Mouse (Mus musculus): ENCODE measurements around the gene Yju2. TPM values are rescaled to one million over a fixed set of nuclear protein-coding genes. Genes with fewer than 3 reads are reported as not detected.

Yju2 gene
- polyA plus RNA-seq, 1 experiment from 2014 or later = 15.0 TPM

- peak; percentile 3 for ATAC-seq
- no peaks in the 10 kb centered on the region for H3K27me3 ChIP-seq
- POLR2A ChIA-PET = interaction anchor here (1.1 to 2.3 kb wide), 3 partner anchors 10 to 13 kb away, joined by 3 to 10 read pairs (median 6); no protein-coding TSS in a partner anchor
- TF ChIP-seq CTCF (IDR thresholded peaks at IDR 0.05) = no peak
- CTCF ChIA-PET = interaction anchor here (1.0 to 3.4 kb wide), 6 partner anchors 20 to 305 kb away, joined by 3 to 48 read pairs (median 6); partner anchors contain the start of genes Sh3gl1 and Ubxn6
- no peak for DNase-seq (ENCODE audit: low read depth, low spot score)
- in situ Hi-C loops (cut with MboI; ENCODE audit: low pct_unique_long_range_greater_than_20kb) = loop anchor here (25.0 kb wide), 1 partner anchor 295 kb away; the partner anchor contains the start of gene Pot1b
Observed at GRCm38 (mm10) chr17:56007444-56008355, 48.8 kb downstream of the Yju2 start.

GRCm38 (mm10) chr17:56008356-56009087 is 49.6 kb downstream of the Yju2 start:
- ATAC-seq (peak; percentile 87), DNase-seq (ENCODE audit: low read depth, low spot score) (peak; percentile 89)
- CTCF ChIA-PET = interaction anchor here (1.0 to 3.4 kb wide), 10 partner anchors 9 to 306 kb away, joined by 3 to 48 read pairs (median 4); partner anchors contain the start of genes Sh3gl1 and Ubxn6
- POLR2A ChIA-PET = interaction anchor here (0.8 to 2.3 kb wide), 7 partner anchors 9 to 32 kb away, joined by 3 to 10 read pairs (median 6); partner anchors contain the start of genes Chaf1a, Fsd1 and Sh3gl1
- in situ Hi-C loops (cut with MboI; ENCODE audit: low pct_unique_long_range_greater_than_20kb) = loop anchor here (25.0 kb wide), 1 partner anchor 296 kb away; the partner anchor contains the start of gene Pot1b
- no peak for TF ChIP-seq CTCF (IDR thresholded peaks at IDR 0.05)
- no peaks in the 10 kb centered on the region for H3K27me3 ChIP-seq

DNA sequence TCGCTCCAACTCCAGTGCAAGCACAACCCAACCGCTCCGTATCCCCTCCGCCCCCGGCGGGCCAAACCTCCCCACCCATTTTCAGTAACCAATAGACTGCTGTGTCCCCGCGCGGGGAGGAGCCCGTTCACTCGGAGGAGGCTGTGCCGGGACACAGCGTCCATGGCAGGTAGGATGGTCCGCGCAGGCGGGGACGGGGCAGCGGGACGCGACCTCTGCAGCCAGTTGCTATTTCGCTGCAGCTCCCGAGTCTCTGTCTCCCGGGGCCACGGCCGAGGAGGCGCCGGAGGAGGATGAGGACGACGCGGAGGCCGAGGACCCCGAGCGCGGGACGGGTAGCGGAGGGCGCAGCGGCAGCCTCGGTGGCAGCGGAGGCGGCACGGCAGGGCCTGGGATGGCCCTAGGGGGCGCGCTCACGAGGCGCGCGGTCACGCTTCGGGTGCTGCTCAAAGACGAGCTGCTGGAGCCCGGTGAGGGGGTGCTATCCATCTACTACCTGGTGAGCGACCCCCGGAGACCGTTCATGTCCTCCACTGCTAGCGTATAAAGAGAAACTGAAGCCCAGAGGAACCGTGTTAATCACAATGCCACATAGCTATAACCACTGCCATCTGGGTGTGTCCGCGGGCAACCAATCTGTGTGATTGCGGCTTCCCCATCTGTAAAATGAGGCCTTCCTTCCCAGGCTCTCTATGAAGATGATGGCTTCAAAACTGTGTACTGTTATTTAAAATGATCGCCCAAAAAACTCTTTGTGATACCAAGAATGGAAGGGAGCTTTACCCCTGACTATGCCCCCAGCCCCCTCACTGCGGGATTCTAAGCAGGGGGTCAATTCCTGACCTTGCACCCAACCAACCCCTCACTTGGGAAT is 50.4 kb downstream of the Yju2 start:
- ChIA-PET CTCF (interaction anchor here (0.8 to 3.4 kb wide), 13 partner anchors 8 to 307 kb away, joined by 3 to 48 read pairs (median 4); partner anchors contain the start of genes Chaf1a, Sh3gl1 and Ubxn6), POLR2A (interaction anchor here (0.7 to 2.3 kb wide), 10 partner anchors 8 to 69 kb away, joined by 3 to 10 read pairs (median 6); partner anchors contain the start of genes Chaf1a, Fsd1 and Sh3gl1)
- DNase-seq (ENCODE audit: low read depth, low spot score) = no peak
- TF ChIP-seq CTCF (IDR thresholded peaks at IDR 0.05) = no peak
- in situ Hi-C loops (cut with MboI; ENCODE audit: low pct_unique_long_range_greater_than_20kb) = loop anchor here (25.0 kb wide), 1 partner anchor 297 kb away; the partner anchor contains the start of gene Pot1b
- peak; percentile 95 for ATAC-seq
- no peaks in the 10 kb centered on the region for H3K27me3 ChIP-seq

DNA sequence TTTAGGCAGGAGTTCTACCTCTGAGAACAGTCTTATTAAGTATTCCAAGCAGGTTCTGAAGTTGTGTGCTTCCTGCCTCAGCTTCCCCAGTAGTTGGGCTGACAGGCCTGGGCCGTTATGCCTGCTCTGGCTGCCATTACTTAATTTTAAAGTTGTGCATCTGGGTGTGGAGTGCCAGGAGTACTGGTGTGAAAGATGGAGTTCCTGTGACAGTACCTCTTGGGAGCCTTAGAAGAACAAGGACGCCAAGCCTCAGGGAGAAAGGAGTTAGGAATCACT is 51.0 kb downstream of the Yju2 start:
- ChIA-PET CTCF (interaction anchor here (0.8 to 3.4 kb wide), 10 partner anchors 8 to 307 kb away, joined by 3 to 48 read pairs (median 4); partner anchors contain the start of genes Chaf1a and Sh3gl1), POLR2A (interaction anchor here (0.7 to 2.3 kb wide), 6 partner anchors 8 to 68 kb away, joined by 3 to 10 read pairs (median 7); partner anchors contain the start of gene Sh3gl1)
- no peaks in the 10 kb centered on the region for H3K27me3 ChIP-seq
- DNase-seq (ENCODE audit: low read depth, low spot score) = no peak
- in situ Hi-C loops (cut with MboI; ENCODE audit: low pct_unique_long_range_greater_than_20kb) = loop anchor here (10.0 to 25.0 kb wide), 2 partner anchors 45 to 298 kb away; partner anchors contain the start of gene Pot1b
- TF ChIP-seq CTCF (IDR thresholded peaks at IDR 0.05) = no peak
- no peak for ATAC-seq

DNA sequence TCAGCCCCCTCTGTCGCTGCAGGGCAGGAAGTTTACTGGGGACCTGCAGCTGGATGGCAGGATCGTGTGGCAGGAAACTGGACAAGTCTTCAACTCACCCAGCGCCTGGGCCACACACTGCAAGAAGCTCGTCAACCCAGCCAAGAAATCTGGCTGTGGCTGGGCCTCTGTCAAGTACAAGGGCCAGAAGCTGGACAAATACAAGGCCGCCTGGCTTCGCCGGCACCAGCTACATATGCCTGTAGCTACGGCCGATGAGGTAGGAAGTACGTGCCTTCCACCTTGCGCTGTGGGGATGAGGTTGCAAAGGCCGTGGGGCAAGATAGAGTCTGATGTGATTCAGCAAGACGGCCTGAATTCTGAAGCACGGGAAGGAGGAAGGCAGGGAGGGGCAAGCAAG is 51.4 kb downstream of the Yju2 start:
- ChIA-PET CTCF (interaction anchor here (0.8 to 3.4 kb wide), 8 partner anchors 7 to 308 kb away, joined by 3 to 48 read pairs (median 7); partner anchors contain the start of genes Chaf1a and Sh3gl1), POLR2A (interaction anchor here (1.2 to 2.3 kb wide), 5 partner anchors 7 to 34 kb away, joined by 5 to 10 read pairs (median 8); partner anchors contain the start of gene Sh3gl1)
- in situ Hi-C loops (cut with MboI; ENCODE audit: low pct_unique_long_range_greater_than_20kb) = loop anchor here (10.0 to 25.0 kb wide), 2 partner anchors 45 to 298 kb away; partner anchors contain the start of gene Pot1b
- no peaks in the 10 kb centered on the region for H3K27me3 ChIP-seq
- no peak for DNase-seq (ENCODE audit: low read depth, low spot score)
- no peak for ATAC-seq
- TF ChIP-seq CTCF (IDR thresholded peaks at IDR 0.05) = no peak

GRCm38 (mm10) chr17:56010681-56011080 is 51.8 kb downstream of the Yju2 start:
- TF ChIP-seq CTCF (IDR thresholded peaks at IDR 0.05) = no peak
- ATAC-seq (no peak), DNase-seq (ENCODE audit: low read depth, low spot score) (no peak)
- CTCF ChIA-PET = interaction anchor here (0.6 to 3.4 kb wide), 4 partner anchors 7 to 308 kb away, joined by 3 to 48 read pairs (median 11); partner anchors contain the start of gene Sh3gl1
- in situ Hi-C loops (cut with MboI; ENCODE audit: low pct_unique_long_range_greater_than_20kb) = loop anchor here (10.0 to 25.0 kb wide), 2 partner anchors 46 to 298 kb away; partner anchors contain the start of gene Pot1b
- POLR2A ChIA-PET = interaction anchor here (1.9 kb wide), 1 partner anchor 13 kb away, joined by 5 read pairs; no protein-coding TSS in a partner anchor
- H3K27me3 ChIP-seq = no peaks in the 10 kb centered on the region

DNA sequence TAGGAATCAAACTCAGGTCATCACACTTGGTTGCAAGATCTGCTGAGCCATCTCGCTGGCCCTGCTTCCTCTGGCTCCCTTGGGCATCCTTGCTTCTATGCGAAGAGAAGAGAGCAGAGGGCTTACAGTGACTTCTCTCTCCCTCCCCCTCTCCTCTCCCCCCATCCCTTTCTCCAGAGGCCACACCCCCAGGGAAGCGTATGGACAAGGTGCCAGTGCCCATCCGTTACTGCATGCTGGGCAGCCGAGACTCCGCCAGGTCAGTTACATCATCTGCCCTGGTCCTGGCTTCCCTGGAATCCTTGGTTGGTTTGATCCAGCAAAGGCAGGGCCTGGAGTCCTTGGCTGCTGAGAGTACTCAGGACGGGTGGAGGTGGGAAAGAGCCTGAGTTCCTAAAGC is 52.5 kb downstream of the Yju2 start:
- ChIA-PET CTCF (interaction anchor here (0.6 to 3.2 kb wide), 2 partner anchors 16 to 23 kb away, joined by 3 to 48 read pairs; partner anchors contain the start of gene Sh3gl1), POLR2A (no interaction called here)
- DNase-seq (ENCODE audit: low read depth, low spot score) = no peak

DNA sequence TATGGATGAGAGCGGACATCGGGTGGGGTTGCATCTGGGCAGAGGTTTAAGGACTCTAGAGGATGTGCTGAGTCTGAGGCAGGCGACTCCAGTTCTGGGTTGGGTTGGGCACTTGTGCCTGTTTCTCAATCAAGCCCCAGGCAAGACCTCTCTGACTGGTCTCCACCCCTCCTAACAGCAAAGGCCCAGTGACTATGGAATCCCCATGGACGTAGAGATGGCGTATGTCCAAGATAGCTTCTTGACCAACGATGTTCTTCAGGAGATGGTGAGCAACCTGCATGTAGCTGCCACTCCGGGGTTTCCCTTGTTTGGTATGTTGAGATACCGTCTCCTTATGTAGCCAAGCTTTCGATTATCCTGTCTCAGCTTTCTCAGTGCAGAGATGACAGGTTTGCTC is 56.4 kb downstream of the Yju2 start:
- CTCF ChIA-PET = interaction anchor here (8.8 kb wide), 1 partner anchor 22 kb away, joined by 72 read pairs; the partner anchor contains the start of gene Sh3gl1
- H3K27me3 ChIP-seq = no peaks in the 10 kb centered on the region
- no peak for DNase-seq (ENCODE audit: low read depth, low spot score)
- no peak for ATAC-seq
- TF ChIP-seq CTCF (IDR thresholded peaks at IDR 0.05) = no peak
- POLR2A ChIA-PET = no interaction called here
- in situ Hi-C loops (cut with MboI; ENCODE audit: low pct_unique_long_range_greater_than_20kb) = loop anchor here (10.0 to 25.0 kb wide), 2 partner anchors 50 to 303 kb away; partner anchors contain the start of gene Pot1b

More for the DNA sequence above, 52.5 kb downstream of the Yju2 start:
- H3K27me3 ChIP-seq = no peaks in the 10 kb centered on the region
- no peak for TF ChIP-seq CTCF (IDR thresholded peaks at IDR 0.05)
- in situ Hi-C loops (cut with MboI; ENCODE audit: low pct_unique_long_range_greater_than_20kb) = loop anchor here (10.0 to 25.0 kb wide), 2 partner anchors 47 to 299 kb away; partner anchors contain the start of gene Pot1b
- ATAC-seq = no peak

All from Patski (cell line).